Comparison of ENCODE assay signal across 15 mouse cellular contexts in genomic region chr10:123268568-123268967, GRCm38 (mm10). TPM values are rescaled to one million over a fixed set of nuclear protein-coding genes. Genes with fewer than 3 reads are reported as not detected.
DNase-seq lines count a peak whose midpoint lies in the region; ATAC-seq and TF ChIP-seq lines count a peak whose summit lies in the region.
"Had no signal": no experiment of that assay in that cellular context is flagged by ENCODE, and none has a peak within 500 bp of the region (broad histone marks: within the 10 kb centered on the region; RNA-seq: fewer than 3 reads in every experiment).

No protein-coding gene starts in this region.

- no peak overlapping the region for H3K27ac ChIP-seq in hindbrain, embryonic 13.5 days
- no peak overlapping the region for H3K27ac ChIP-seq in hindbrain, embryonic 11.5 days (ENCODE audit: low read depth, low read length)
- H3K27ac ChIP-seq in hindbrain, embryonic 15.5 days (replicated peaks): no peak overlapping the region
- H3K27ac ChIP-seq in midbrain, embryonic 16.5 days (ENCODE audit: low read length): no peak overlapping the region
- H3K27ac ChIP-seq in liver, postnatal 0 days (ENCODE audit: low read depth): no peak overlapping the region
- H3K27ac ChIP-seq: embryonic facial prominence, embryonic 13.5 days; gastrocnemius, adult 2 months; heart, embryonic 15.5 days; midbrain, embryonic 12.5 days had no signal

- peaks cover 20% of the 10 kb centered on the region for H3K4me1 ChIP-seq in hindbrain, embryonic 13.5 days (replicated peaks)
- no peaks in the 10 kb centered on the region for H3K4me1 ChIP-seq in hindbrain, embryonic 11.5 days (replicated peaks; ENCODE audit: control insufficient read depth, insufficient read depth, low read length)
- peaks cover 8% of the 10 kb centered on the region for H3K4me1 ChIP-seq in hindbrain, embryonic 15.5 days (replicated peaks)
- H3K4me1 ChIP-seq in midbrain, embryonic 16.5 days (ENCODE audit: control insufficient read depth, insufficient read depth, low read length): peaks cover 9% of the 10 kb centered on the region; the same call in 1 of the 2 replicates
- H3K4me1 ChIP-seq in liver, postnatal 0 days (ENCODE audit: insufficient read depth): peaks cover 6% of the 10 kb centered on the region

- H3K9me3 ChIP-seq in hindbrain, embryonic 13.5 days: no peaks in the 10 kb centered on the region
- no peaks in the 10 kb centered on the region for H3K9me3 ChIP-seq in hindbrain, embryonic 11.5 days (ENCODE audit: control insufficient read depth, low read length)
- no peaks in the 10 kb centered on the region for H3K9me3 ChIP-seq in hindbrain, embryonic 15.5 days
- no peaks in the 10 kb centered on the region for H3K9me3 ChIP-seq in midbrain, embryonic 16.5 days (replicated peaks; ENCODE audit: control insufficient read depth, low read length, poor library complexity, severe bottlenecking)
- no peaks in the 10 kb centered on the region for H3K9me3 ChIP-seq in liver, postnatal 0 days (ENCODE audit: low read length)
- H3K9me3 ChIP-seq: embryonic facial prominence, embryonic 13.5 days; heart, embryonic 15.5 days; midbrain, embryonic 12.5 days had no signal

- peak overlapping the region; percentile 65; the same call in 1 of the 2 replicates for H3K4me3 ChIP-seq in hindbrain, embryonic 13.5 days
- no peak overlapping the region for H3K4me3 ChIP-seq in hindbrain, embryonic 11.5 days (ENCODE audit: low read depth, low read length)
- 0 out of 2 replicates have a peak overlapping the region, but pooled peaks have one; percentile 0 for H3K4me3 ChIP-seq in hindbrain, embryonic 15.5 days
- H3K4me3 ChIP-seq in midbrain, embryonic 16.5 days (ENCODE audit: low read depth, low read length): peak overlapping the region; percentile 7; the same call in 1 of the 2 replicates
- no peak overlapping the region for H3K4me3 ChIP-seq in liver, postnatal 0 days (ENCODE audit: low read depth, low read length)
- H3K4me3 ChIP-seq: embryonic facial prominence, embryonic 13.5 days; gastrocnemius, adult 2 months; heart, embryonic 15.5 days; midbrain, embryonic 12.5 days had no signal

- H3K27me3 ChIP-seq in hindbrain, embryonic 13.5 days: peaks cover 11% of the 10 kb centered on the region; the same call in 1 of the 2 replicates
- H3K27me3 ChIP-seq in hindbrain, embryonic 11.5 days (ENCODE audit: control insufficient read depth, insufficient read depth, low read length): peaks cover 13% of the 10 kb centered on the region
- H3K27me3 ChIP-seq in hindbrain, embryonic 15.5 days: no peaks in the 10 kb centered on the region
- no peaks in the 10 kb centered on the region for H3K27me3 ChIP-seq in midbrain, embryonic 16.5 days (ENCODE audit: control insufficient read depth, insufficient read depth, low read depth, low read length)
- peaks cover 48% of the 10 kb centered on the region for H3K27me3 ChIP-seq in liver, postnatal 0 days (ENCODE audit: insufficient read depth, low read length)

- H3K9ac ChIP-seq in hindbrain, embryonic 13.5 days: no peak overlapping the region; the same call in 1 of the 2 replicates
- no peak overlapping the region for H3K9ac ChIP-seq in hindbrain, embryonic 11.5 days (ENCODE audit: low read depth, low read length)
- no peak overlapping the region for H3K9ac ChIP-seq in hindbrain, embryonic 15.5 days
- H3K9ac ChIP-seq in midbrain, embryonic 16.5 days (ENCODE audit: low read depth, low read length): no peak overlapping the region
- H3K9ac ChIP-seq in liver, postnatal 0 days (replicated peaks): no peak overlapping the region
- H3K9ac ChIP-seq: embryonic facial prominence, embryonic 13.5 days; heart, embryonic 15.5 days; lung, embryonic 14.5 days; midbrain, embryonic 12.5 days had no signal

- no peak for TF ChIP-seq CTCF in liver, postnatal 0 days (IDR thresholded peaks at IDR 0.05; ENCODE audit: low read depth)

- 73% methylated on average over 10 of the region's 10 CpGs for WGBS in hindbrain, embryonic 13.5 days
- WGBS in hindbrain, embryonic 11.5 days: 80% methylated on average over 10 of the region's 10 CpGs
- 71% methylated on average over 10 of the region's 10 CpGs for WGBS in hindbrain, embryonic 15.5 days
- 74% methylated on average over 10 of the region's 10 CpGs for WGBS in midbrain, embryonic 16.5 days
- WGBS in liver, postnatal 0 days (ENCODE audit: insufficient replicate concordance): 54% methylated on average over 10 of the region's 10 CpGs

- no peaks in the 10 kb centered on the region for H3K36me3 ChIP-seq in hindbrain, embryonic 13.5 days
- no peaks in the 10 kb centered on the region for H3K36me3 ChIP-seq in hindbrain, embryonic 11.5 days (ENCODE audit: control insufficient read depth, insufficient read depth, low read length)
- no peaks in the 10 kb centered on the region for H3K36me3 ChIP-seq in hindbrain, embryonic 15.5 days
- no peaks in the 10 kb centered on the region for H3K36me3 ChIP-seq in midbrain, embryonic 16.5 days (ENCODE audit: control insufficient read depth, insufficient read depth, low read length)
- H3K36me3 ChIP-seq in liver, postnatal 0 days (replicated peaks; ENCODE audit: insufficient read depth, low read length): no peaks in the 10 kb centered on the region
- H3K36me3 ChIP-seq: embryonic facial prominence, embryonic 13.5 days; heart, embryonic 15.5 days; midbrain, embryonic 12.5 days had no signal

- no peak for TF ChIP-seq EP300 in liver, postnatal 0 days (IDR thresholded peaks at IDR 0.05; ENCODE audit: low read depth)

- H3K4me2 ChIP-seq in hindbrain, embryonic 13.5 days: peak overlapping the region; percentile 87
- H3K4me2 ChIP-seq in hindbrain, embryonic 11.5 days (replicated peaks; ENCODE audit: low read depth, low read length): no peak overlapping the region
- peak overlapping the region; percentile 95 for H3K4me2 ChIP-seq in hindbrain, embryonic 15.5 days
- peak overlapping the region; percentile 80 for H3K4me2 ChIP-seq in midbrain, embryonic 16.5 days (ENCODE audit: low read length)
- H3K4me2 ChIP-seq in liver, postnatal 0 days (ENCODE audit: low read depth, low read length): no peak overlapping the region
- H3K4me2 ChIP-seq: embryonic facial prominence, embryonic 13.5 days; heart, embryonic 15.5 days; lung, embryonic 14.5 days; midbrain, embryonic 12.5 days had no signal

- ATAC-seq in hindbrain, embryonic 13.5 days (ENCODE audit: low FRiP score): no peak
- ATAC-seq in hindbrain, embryonic 11.5 days (ENCODE audit: low FRiP score): no peak
- no peak for ATAC-seq in hindbrain, embryonic 15.5 days (ENCODE audit: low FRiP score, low read depth)
- no peak for ATAC-seq in midbrain, embryonic 16.5 days
- no peak for ATAC-seq in liver, postnatal 0 days
- ATAC-seq: intestine, postnatal 0 days had no signal

- no peak for DNase-seq in hindbrain, embryonic 11.5 days (ENCODE audit: low spot score)
- peak; percentile 70 for DNase-seq in adrenal gland, adult 2 months
- DNase-seq in liver, postnatal 0 days: no peak
- DNase-seq in thymus, postnatal 36 days: no peak
- no peak for DNase-seq in cerebellum, postnatal 36 days
- DNase-seq: cerebellum, adult 11-12 months; gastrocnemius, adult 2 months; lung, embryonic 14.5 days had no signal

RNA-seq across cellular contexts. Expression of gene Fam19a2, which starts 4.8 kb away (rescaled TPM):
- polyA plus RNA-seq in hindbrain, embryonic 13.5 days (2015; fragmentation: Nextera tagmentation; extraction: Ambion mirVana): 36.4 and 39.0 TPM in 2 replicates
- 8.0 and 8.2 TPM in 2 replicates for polyA plus RNA-seq in hindbrain, embryonic 11.5 days (2014; fragmentation: Nextera tagmentation; extraction: Ambion mirVana)
- 1 to 10 TPM in 1 of 2 experiments, under 1 TPM in 1; 0.52 to 1.0 TPM for total RNA-seq in adrenal gland, adult 2 months (2021)
- 0.12 and 0.13 TPM in 2 replicates for polyA plus RNA-seq in adrenal gland, adult 2 months (2012; rRNA removed)
- polyA plus RNA-seq in hindbrain, embryonic 15.5 days (2015; fragmentation: Nextera tagmentation; extraction: Ambion mirVana): 53.6 and 58.5 TPM in 2 replicates
- 58.1 and 67.4 TPM in 2 replicates for polyA plus RNA-seq in midbrain, embryonic 16.5 days (2015; fragmentation: Nextera tagmentation; extraction: Ambion mirVana)
- 0.25 and 0.41 TPM in 2 replicates for polyA plus RNA-seq in liver, postnatal 0 days (2015; fragmentation: Nextera tagmentation; extraction: Ambion mirVana)
- total RNA-seq: gastrocnemius, adult 2 months had no signal

Comparison
In these comparisons a context has a peak if more than half of its experiments do, and no peak if none do; other contexts are left out.
1. H3K4me2 ChIP-seq: peak in hindbrain, embryonic 13.5 days (single experiment), hindbrain, embryonic 15.5 days (single experiment) and midbrain, embryonic 16.5 days (single experiment); none in hindbrain, embryonic 11.5 days (single experiment) and liver, postnatal 0 days (single experiment).
2. H3K4me3 ChIP-seq: peak in hindbrain, embryonic 13.5 days (single experiment), hindbrain, embryonic 15.5 days (single experiment) and midbrain, embryonic 16.5 days (single experiment); none in hindbrain, embryonic 11.5 days (single experiment) and liver, postnatal 0 days (single experiment).